Mouse (Mus musculus) C2C12 (cell line): ENCODE data around the gene Arhgap33.

Source experiments
- CTCF ChIP-seq: IDR thresholded peaks from one replicate; pipeline ENCODE4 v1.5.1; 2011; ENCODE audit not compliant: control insufficient read depth, insufficient read depth, insufficient read length
- FOSL1 ChIP-seq: IDR thresholded peaks from one replicate; pipeline ENCODE4 v1.8.0; 2011; ENCODE audit warnings: mild to moderate bottlenecking, low read length; ENCODE audit not compliant: poor library complexity, insufficient read depth, severe bottlenecking
- MAX ChIP-seq: IDR thresholded peaks from one replicate; pipeline ENCODE4 v1.6.1; 2011; ENCODE audit warnings: mild to moderate bottlenecking, control low read depth
- MYOD1 ChIP-seq: IDR thresholded peaks from one replicate; pipeline ENCODE4 v1.6.1; 2011; ENCODE audit warnings: low read depth; ENCODE audit not compliant: control insufficient read depth, insufficient read length
- USF1 ChIP-seq: IDR thresholded peaks from one replicate; pipeline ENCODE4 v1.6.1; 2011; ENCODE audit warnings: low read depth, mild to moderate bottlenecking, control low read depth, moderate library complexity

- no peak for TF ChIP-seq CTCF
- no peak for TF ChIP-seq USF1
- no peak for TF ChIP-seq MAX
- no peak for TF ChIP-seq MYOD1
- TF ChIP-seq FOSL1, result no peak
These were observed 7.9 kb downstream of the Arhgap33 start for GRCm38 (mm10) chr7:30526981-30527380.
